Mouse (Mus musculus) neural tube, embryonic 11.5 days (tissue): ENCODE measurements around the gene Cyp46a1. TPM values are rescaled to one million over a fixed set of nuclear protein-coding genes. Genes with fewer than 3 reads are reported as not detected.

Experiments used
- ATAC-seq: fragments of 200-750 bp; cut with Nextera tagmentation; 2 replicates; pipeline ENCODE4 v1.8.0; 2017; ENCODE audit warnings: moderate number of reproducible peaks, mild to moderate bottlenecking, moderate TSS enrichment, moderate library complexity; ENCODE audit not compliant: insufficient read depth, low FRiP score, low TSS enrichment
- DNase-seq: peaks from one replicate; pipeline ENCODE4 v3.0.0-alpha.2; 2015; ENCODE audit warnings: low spot score
- H3K27ac ChIP-seq: fragments of 300-500 bp; sonication (generic); 2 replicates; pipeline ENCODE4 v1.5.1; 2014; ENCODE audit warnings: low read depth, mild to moderate bottlenecking, low read length
- H3K27me3 ChIP-seq: fragments of 300-500 bp; sonication (generic); 2 replicates; pipeline ENCODE4 v1.6.1; 2014; ENCODE audit warnings: mild to moderate bottlenecking, low read length, mixed read lengths; ENCODE audit not compliant: control insufficient read depth, insufficient read depth
- H3K36me3 ChIP-seq: fragments of 300-500 bp; sonication (generic); 2 replicates; pipeline ENCODE4 v1.6.1; 2014; ENCODE audit warnings: mild to moderate bottlenecking, low read length, moderate library complexity, mixed read lengths; ENCODE audit not compliant: control insufficient read depth, insufficient read depth
- H3K4me1 ChIP-seq: fragments of 300-500 bp; sonication (generic); 2 replicates; pipeline ENCODE4 v1.6.1; 2014; ENCODE audit warnings: low read length, mixed read lengths; ENCODE audit not compliant: control insufficient read depth, insufficient read depth
- H3K4me2 ChIP-seq: fragments of 300-500 bp; sonication (generic); 2 replicates; pipeline ENCODE4 v1.6.1; 2014; ENCODE audit warnings: low read depth, mild to moderate bottlenecking, moderate library complexity
- H3K4me3 ChIP-seq: fragments of 300-500 bp; sonication (generic); 2 replicates; pipeline ENCODE4 v1.5.1; 2014; ENCODE audit warnings: low read depth, low read length
- H3K9ac ChIP-seq: fragments of 300-500 bp; sonication (generic); 2 replicates; pipeline ENCODE4 v1.6.1; 2014; ENCODE audit warnings: mild to moderate bottlenecking, low read length
- H3K9me3 ChIP-seq: fragments of 300-500 bp; sonication (generic); 2 replicates; pipeline ENCODE4 v1.6.1; 2016; ENCODE audit warnings: low read length; ENCODE audit not compliant: control insufficient read depth
- WGBS: fragments of 180-500 bp; shearing (Covaris S2); extraction: QIAGEN DNeasy Blood & Tissue Kit; methylation state at CpG from one replicate; pipeline ENCODE4 v1.1.7; 2014; 5-methylcytosine and 5-hydroxymethylcytosine counted together
- polyA plus RNA-seq: library from polyadenylated mRNA; unstranded; fragments of >200 nt; fragmentation: Nextera tagmentation; extraction: Ambion mirVana; gene quantifications from 2 replicates; pipeline ENCODE4 v1.2.1, GENCODE M21; 2014

Cyp46a1 gene
- polyA plus RNA-seq, 1 experiment from 2014 or later, result 10.6 TPM

DNA sequence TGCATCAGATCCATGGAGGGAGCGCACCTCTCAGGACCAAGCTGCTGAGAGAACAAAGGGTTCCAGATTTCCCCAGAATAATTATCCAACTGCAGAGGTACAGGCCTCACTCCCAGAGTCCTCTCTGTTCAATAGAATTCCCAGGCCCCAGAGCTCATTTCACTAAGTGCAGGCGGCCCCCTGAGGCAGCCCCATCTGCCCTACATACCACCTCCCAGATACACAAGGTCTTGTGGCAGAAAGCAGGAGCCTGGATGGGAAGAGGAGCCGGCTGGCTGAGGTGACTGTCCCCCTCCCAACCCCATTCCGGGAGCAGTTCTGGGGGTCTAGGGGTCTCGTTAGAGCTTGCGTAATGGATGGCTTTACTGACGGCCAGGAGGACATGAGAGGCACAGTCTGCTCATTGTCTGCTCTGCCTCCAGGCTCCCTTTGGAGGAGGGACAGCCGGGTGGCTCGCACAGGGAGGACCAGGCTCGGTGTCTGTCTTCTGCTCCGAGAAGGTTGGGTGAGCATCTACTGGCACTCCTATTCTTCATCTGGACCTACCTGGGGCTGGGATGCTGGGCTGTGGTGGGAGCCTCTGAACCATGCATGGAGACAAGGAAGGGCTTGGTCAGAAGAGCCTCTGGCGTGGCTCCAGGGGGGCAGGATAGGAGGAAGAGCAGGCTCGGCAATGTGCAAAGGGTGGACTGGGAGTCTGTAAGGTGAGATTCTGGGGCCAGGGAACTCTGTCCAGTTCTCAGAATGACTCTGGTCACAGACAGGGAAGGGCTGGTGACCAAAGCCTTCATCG lies 76.4 kb downstream of the Cyp46a1 start:
- no peaks in the 10 kb centered on the region for H3K9me3 ChIP-seq
- peaks cover 9% of the 10 kb centered on the region; the same call in 1 of the 2 replicates for H3K4me1 ChIP-seq
- 49% methylated on average over 14 of the region's 14 CpGs for WGBS
- H3K27ac ChIP-seq, result peak overlapping the region; percentile 34
- H3K4me3 ChIP-seq, result peak overlapping the region; percentile 1; the same call in 1 of the 2 replicates
- no peaks in the 10 kb centered on the region for H3K36me3 ChIP-seq
- peak overlapping the region; percentile 0; the same call in 1 of the 2 replicates for H3K9ac ChIP-seq
- ATAC-seq (no peak), DNase-seq (peak; percentile 52)
- H3K27me3 ChIP-seq, result no peaks in the 10 kb centered on the region
- H3K4me2 ChIP-seq, result peak overlapping the region; percentile 2; the same call in 1 of the 2 replicates

Other genes starting within 250 kb of the Cyp46a1 start
- 86.5 and 91.6 TPM in 2 replicates for gene Setd3, start 155.1 kb upstream of the Cyp46a1 start, polyA plus RNA-seq
- 6.0 and 6.9 TPM in 2 replicates for gene Ccnk, start 154.8 kb upstream of the Cyp46a1 start, polyA plus RNA-seq
- 18.9 and 20.3 TPM in 2 replicates for gene Ccdc85c, start 59.0 kb upstream of the Cyp46a1 start, polyA plus RNA-seq
- 1.0 TPM in 2 replicates for gene Hhipl1, start 28.1 kb upstream of the Cyp46a1 start, polyA plus RNA-seq
- 138 and 164 TPM in 2 replicates for gene Eml1, start 36.6 kb downstream of the Cyp46a1 start, polyA plus RNA-seq
- 120 and 123 TPM in 2 replicates for gene Evl, start 220.3 kb downstream of the Cyp46a1 start, polyA plus RNA-seq